Mouse (Mus musculus) hindbrain, embryonic 14.5 days (tissue): ENCODE measurements around the gene Lrit2. TPM values are rescaled to one million over a fixed set of nuclear protein-coding genes. Genes with fewer than 3 reads are reported as not detected.

ENCODE experiments used
- polyA plus RNA-seq: library from polyadenylated mRNA; unstranded; fragments of >200 nt; fragmentation: Nextera tagmentation; extraction: Ambion mirVana; gene quantifications from 2 replicates; pipeline ENCODE4 v1.2.1, GENCODE M21; 2014

The Lrit2 gene
- polyA plus RNA-seq, 1 experiment from 2014 or later = not detected

Other genes starting within 250 kb of the Lrit2 start
- 84.4 and 96.1 TPM in 2 replicates for gene Ccser2, start 99.2 kb upstream of the Lrit2 start, polyA plus RNA-seq
- gene Rgr, start 19.0 kb upstream of the Lrit2 start, polyA plus RNA-seq = 0.26 TPM in 1 of 2 replicates, not detected in the other
- gene Lrit1, start 13.1 kb upstream of the Lrit2 start, polyA plus RNA-seq = not detected in 2 replicates
- gene Cdhr1, start 30.4 kb downstream of the Lrit2 start, polyA plus RNA-seq = 2.7 and 4.3 TPM in 2 replicates
- 0.39 TPM in 1 of 2 replicates, not detected in the other for gene 2610528A11Rik, start 46.1 kb downstream of the Lrit2 start, polyA plus RNA-seq
- gene Ghitm, start 67.3 kb downstream of the Lrit2 start, polyA plus RNA-seq = 213 and 232 TPM in 2 replicates